Mouse (Mus musculus) yolk sac, embryonic 10.5 days (tissue): ENCODE results near the gene Atp6v0d1.
A peak's percentile ranks its signal among the peaks of the same experiment; 100 is the strongest.

Experiments used
- DNase-seq: peaks from one replicate; pipeline ENCODE4 v3.0.0-alpha.2; 2017; ENCODE audit warnings: low spot score

Atp6v0d1 gene

DNA sequence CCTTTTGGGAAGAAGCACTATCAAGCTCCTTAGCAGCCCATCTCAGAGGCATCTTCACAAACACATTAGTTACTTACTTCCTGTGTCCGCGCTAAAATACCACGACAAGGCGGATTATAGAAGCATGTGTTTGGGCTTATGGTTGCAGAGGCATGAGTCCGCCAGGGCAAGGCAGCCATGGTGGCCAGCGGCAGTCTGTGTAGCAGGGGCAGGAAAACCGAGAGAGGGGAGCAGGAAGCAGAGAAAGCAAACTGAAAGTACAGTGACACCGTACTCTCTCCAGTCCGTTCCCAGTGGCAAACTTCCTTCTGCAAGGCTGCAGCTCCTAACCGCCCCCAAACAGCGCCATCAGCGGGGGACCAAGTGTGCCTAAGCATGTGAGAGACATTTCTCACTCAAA, 66.1 kb downstream of the Atp6v0d1 start:
- DNase-seq: no peak

DNA sequence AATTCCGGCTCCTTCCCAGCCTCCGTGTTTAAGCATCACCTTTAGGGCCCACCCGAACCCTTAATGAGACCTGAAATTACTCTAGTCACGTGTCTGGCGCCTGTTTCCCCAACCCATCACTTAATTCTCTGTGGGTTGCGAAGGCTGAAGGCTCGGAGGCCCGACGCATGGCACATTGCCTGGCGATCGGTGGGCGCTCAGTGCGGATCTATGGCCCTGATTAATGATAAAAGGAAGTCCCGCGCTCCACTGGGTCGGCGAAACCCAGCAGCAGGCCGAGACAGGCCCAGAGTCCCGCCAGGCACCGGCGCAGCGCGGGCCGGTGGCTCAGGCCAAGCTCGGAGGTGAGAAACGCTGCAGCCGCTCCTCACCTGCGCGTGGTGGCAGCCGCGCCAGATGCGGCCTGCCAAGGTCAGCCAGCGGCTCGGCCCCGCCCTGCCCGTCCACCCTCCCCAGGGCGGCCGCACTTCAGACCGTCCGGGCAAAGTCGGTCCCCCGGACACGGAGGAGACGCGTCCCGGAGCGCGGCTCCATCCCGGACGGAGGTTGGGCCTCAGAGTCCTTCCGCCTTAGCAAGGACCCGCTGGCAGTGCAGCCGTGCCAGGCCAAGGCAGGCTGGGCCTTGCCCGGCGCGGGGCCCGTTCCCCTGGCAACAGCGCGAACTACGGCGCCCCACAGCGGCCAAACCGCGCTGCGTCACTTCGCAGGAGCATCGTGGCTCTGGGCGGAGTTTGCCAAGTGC, 69.2 kb downstream of the Atp6v0d1 start, which contains the start of gene Zdhhc1:
Gene Zdhhc1, minus strand, starts transcription at position 464 of the 742 bp plus-strand sequence.
- peak; percentile 80 for DNase-seq

DNA sequence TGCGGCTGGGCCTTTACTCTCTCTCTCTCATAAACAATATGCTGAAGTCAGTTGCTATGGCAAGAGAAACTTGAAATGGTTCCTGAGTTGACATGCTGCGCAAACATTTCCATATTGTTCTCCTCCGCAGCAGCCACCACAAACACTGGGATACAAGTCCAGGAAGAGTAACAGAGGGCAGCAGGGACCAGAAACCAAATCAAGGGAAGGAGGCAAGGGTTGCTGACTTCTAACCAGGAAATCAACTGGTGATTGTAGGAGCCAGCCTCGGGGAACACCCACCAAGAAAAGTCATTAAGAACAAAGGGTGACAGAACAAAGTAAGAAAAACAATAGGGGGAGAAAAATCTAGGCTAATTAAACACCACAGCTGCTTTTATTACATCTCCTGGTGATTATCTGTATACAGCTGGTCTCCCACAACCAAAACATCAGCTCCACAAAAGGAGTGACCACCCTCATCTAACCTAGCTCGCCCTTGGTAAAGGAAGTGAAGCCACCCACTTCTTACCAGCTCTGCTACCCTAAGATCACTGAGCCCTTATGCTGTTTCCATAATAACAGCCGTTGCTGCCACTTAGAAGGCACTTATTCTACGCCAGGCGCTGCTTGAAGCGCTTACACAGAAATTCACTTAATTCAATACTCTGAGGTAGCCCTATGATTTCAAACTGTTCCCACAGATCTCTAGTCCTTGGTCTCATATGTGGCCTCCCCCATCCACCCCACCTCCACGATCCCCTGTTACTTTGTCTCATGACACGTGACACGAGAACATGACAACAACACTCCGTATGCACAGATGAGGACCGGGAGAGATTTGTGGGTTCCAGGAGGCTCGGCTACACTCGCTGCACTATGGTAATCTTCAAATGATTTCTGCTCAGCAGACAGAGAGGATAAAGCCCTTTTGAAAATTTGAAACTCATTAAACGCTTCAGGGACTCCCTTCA, 70.2 kb downstream of the Atp6v0d1 start:
- DNase-seq: no peak

DNA sequence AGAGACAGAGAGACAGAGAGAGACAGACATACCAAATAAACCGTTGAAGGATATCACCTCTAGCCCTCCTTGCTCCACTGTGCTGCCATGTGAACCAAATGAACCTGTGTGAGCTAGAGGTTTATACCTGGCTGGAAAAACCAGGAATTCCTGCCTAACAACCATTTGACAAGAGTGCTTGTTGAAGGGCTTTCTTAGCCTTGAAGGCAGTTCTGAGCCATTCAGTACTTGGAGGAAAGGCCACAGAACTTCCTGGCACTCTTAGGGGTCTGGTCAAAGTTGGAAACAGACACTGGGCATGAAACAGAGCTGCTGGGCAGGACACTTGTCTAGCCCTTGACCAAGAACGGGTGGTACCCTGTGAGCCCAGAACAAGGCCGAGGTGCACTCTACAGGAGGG, 71.3 kb downstream of the Atp6v0d1 start:
- no peak for DNase-seq

DNA sequence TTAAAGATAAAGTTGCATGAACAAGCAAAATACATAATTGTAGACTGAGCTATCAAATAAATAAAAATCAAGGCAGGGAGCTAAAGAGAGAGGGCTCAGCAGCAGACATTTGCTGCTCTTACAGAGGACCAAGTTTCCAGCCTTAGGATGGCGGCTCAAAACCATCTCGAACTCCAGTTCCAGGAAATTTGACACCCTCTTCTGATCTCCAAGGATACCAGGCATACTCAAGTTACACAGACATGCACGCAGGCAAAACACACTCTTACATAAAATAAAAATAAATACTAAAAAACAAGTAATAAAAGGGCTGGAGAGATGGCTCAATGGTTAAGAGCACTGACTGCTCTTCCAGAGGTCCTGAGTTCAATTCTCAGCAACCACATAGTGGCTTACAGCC, 72.4 kb downstream of the Atp6v0d1 start:
- DNase-seq: no peak

DNA sequence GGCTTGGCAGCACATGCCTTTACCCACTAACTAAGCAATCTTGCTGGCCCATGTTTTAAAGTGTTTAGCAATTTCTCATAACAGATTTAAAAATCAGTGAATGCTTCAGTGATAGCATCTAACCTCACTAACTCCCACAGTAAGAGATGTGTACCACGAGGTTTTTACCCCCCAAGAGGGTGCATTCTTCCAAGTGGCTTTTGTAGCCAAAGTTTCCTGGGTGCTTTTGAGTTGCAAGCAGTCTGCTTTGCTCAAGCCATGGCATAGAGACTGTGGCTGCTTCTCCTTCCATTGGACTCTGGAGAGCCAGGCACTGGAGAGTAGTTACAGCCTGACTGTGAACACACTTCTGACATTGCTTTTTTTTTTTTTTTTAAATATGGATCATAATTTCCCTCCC, 76.6 kb downstream of the Atp6v0d1 start:
- DNase-seq: no peak

DNA sequence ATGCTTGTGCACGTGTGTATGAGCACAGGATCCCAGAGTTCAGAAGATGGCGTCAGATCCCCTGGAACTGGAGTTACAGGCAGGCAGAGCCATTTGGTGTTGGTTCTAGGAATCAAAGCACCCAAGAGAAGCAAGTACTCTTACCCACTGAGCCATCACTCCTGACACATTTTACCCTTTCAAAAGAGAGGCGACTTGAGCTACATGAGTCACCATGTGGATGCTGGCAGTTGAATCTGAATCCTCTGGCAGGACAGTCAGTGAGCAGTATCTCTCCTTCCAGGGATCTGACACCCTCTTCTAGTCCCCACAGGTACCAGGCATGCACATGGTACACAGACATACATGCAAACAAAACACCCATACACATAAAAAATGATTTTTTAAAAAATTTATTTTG, 77.8 kb downstream of the Atp6v0d1 start:
- DNase-seq: no peak

DNA sequence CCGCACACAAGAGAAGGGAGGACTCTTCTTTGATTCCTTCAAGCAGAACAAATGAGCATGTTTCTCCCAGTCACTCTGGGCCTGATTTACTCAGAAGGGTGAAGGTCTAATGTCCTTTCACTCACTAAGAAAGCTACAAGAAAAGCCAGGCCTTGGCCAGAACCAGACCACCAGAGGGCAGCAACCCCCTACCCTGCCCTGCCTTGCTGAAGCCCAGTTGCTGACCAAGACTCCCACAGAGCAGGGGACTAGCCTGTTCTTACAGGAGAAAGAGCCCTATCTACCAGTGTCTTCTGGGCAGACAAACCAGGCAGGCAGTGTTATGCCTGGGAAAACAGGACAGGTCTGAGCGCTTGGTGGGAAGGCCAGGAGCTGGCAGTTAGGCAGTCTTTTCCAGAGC, 81.5 kb downstream of the Atp6v0d1 start:
- DNase-seq: peak; percentile 74

DNA sequence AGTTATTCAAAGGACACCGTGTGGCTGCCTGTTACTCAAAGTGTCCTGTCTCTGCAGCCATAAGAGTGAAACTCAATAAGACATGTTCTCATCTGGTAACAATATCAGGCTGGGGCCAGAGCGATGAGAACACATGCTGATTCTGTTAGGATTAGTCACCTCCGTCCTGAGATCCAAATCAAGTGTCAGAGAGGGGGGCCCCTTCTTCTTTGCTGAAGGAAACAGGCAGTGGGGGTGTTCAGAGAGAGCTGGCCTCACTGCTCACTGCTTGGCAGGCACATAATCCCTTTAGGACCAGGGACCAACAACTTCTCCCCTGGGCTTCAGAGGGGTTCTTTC, 81.8 kb downstream of the Atp6v0d1 start:
- DNase-seq: no peak

DNA sequence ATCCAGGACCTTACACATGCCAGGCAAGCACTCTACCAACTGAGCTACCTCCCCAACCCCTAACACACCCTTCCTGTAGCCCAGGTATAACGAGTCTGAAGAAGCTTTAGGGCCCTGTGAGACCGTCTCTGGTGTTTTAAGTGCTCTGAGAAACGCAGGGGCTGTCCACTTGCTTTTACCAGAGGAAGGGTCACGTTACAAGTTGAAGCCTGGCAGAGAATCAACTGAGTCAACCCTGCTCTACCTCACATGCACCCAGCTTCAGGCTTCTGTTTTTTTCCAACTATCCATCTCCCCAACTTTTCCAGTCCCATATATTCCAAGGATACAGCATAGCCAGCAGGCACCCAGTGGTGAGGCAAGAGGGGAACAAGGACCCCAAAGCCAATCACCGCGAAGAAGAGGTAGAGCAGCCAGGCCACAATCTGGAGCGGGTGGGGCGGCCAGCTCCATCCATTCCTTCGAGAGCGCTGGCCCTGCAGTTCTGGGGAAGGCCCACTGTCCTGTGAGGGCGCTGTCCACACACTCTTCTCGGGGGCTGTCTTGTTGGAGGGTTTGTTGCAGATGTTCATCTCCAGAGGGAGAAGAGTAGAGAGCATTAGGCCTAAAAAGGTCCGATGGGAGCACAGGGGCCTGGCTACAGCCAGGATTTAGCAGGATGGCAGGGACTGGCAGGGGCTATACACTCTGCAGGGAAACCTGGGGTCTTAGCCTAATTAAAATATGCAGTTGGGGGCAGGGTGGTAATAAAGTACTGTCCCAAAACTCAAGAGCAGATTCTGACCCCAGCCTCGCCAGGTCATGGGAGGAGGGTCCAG, 82.4 kb downstream of the Atp6v0d1 start:
- DNase-seq: no peak

DNA sequence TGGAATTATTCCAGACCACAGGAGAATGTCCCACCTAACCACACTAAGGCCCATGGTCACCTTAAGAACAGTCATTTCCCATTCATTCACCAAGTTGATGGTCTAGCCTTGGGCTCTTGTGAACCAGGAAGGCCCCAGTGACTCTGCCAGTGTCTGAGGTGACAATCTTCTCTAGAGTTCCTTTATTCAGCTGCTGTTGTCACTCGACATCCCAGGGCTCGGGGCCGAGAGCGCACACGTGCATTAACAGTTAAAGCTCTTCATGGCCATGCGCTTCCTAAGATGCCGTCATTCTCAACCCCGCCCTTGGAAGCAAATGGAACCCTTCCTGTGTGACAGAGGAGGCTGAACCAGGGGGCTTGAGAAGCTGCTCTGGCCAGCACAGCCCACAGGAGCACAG, 83.7 kb downstream of the Atp6v0d1 start:
- no peak for DNase-seq

DNA sequence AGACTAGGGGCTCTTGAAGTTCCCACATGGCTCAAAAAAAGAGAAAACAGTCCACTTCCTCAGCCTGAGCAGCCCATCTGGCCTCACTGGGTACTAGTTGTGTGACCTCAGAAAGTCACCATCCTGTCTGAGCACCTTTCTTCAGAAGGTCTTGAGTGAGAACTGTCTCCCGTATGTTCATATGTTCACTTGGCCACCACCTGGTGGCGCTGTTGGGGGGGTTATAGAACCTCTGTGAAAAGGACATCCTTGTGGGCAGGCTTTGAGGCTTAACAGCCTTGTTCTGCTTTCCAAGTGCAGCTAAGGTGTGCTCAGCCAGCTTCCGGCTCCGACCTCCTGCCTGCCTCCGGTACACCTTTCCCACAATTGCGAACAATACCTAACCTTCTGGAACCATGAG, 84.4 kb downstream of the Atp6v0d1 start:
- no peak for DNase-seq

DNA sequence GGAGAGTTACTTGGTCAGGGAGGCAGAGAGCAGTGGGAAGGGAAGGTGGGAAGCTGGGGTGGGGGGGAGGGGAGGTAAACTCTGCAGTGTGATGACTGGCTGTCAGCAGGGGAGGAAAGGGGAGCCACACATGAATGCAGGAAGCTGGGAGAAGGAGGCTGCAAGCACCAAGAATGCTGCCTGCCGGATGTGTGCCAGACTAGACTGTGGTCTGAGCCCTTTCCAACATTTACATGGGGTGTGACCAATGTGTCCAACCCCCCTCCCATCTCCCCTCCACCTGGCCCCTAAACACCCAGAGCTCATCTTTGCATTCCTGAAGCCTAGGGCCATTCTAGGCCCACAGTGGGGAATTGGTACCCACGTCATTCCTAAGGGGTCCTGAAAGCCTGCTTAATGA, 84.8 kb downstream of the Atp6v0d1 start:
- DNase-seq: peak; percentile 47

DNA sequence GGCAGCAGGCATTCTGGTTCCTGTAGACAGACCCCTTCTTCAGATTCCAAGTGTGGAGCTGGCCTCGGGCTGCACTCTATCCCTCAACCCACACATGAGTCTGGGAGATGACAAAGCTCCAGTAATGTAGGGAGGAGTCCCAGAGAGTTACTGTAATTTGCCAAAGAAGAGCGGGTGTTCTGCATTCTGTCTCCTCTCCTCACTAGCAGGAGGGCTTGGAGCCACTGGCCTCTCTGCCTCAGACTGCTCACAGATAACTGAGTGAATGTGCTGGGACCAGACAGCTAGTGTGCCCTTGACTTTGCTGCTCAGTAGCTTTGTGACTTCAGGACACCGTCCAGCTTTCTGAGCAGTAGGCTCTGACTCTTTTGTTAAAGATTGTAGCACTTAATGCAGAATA, 88.1 kb downstream of the Atp6v0d1 start:
- no peak for DNase-seq

DNA sequence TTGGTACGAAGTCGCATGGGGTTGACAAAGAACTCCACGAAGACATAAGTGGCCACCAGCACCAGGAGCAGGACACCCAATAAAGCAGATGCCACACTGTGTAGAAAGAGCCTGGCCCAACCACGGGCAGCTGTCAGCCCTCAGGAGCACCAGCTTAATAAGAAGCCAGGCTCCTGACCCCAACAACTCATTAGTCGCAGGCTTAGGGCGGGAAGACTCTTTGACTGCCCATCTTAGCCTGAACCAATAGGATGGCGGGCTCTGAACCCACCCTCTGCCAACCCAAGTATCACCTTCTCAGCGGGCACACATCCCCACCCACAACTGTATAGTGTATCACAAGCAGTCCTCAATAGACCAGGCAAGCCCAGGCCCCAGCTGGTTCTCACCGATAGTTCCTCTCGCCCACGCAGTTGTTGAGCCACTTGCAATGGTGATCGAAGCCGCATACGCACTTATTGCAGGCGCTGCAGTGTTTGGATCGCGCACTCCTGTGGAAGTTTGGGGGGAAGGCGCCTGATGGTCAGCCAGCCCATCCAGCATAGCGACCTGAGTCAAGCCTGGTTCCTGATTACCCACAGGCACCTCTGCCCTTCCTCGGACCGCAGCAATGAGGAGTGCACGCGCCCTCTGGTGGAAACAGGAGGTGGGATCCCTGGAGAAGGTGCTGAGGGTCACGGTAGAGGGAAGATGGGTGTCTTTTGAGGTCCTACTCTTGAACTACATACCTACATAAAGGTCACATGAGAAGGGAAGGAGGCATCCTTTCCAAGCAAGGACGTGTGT, 89.0 kb downstream of the Atp6v0d1 start:
- DNase-seq: peak; percentile 47

DNA sequence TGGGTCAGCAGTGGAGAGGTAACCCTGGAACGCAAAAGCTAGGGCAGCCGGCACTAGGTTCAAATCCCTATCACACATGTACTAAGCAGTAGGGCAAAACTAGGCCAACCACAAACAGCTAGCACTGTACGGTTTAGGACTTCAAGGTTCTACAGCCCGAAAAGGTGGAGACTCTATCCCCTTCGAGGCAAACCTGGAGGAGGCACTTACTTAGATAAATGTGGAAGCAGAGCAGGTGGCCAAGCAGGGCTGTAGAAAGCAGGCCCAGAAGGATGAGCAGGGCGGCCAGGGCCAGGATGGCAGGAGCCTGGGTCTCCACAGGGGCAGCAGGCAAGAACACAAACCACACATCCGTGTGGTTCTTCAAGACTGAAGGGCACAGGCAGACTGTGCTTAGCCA, 89.7 kb downstream of the Atp6v0d1 start:
- no peak for DNase-seq

DNA sequence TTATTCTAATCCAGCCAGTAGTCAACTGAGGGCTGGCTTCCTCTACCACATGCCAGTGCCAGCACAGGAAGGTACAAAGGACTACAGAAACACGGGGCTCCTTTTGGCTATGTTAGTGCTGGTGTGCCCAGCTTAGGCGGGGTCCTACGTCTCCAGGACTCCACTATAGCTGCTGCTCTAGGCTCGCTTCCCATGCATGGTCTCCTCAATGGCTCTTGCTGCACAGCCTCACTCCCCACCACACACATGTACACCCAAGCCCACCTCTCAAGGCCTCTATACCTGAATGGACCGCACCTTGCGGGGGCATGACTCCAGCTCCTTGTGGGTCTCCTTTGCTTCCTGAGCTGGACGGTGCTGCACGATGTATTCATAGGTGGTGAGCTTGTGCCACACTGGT, 90.1 kb downstream of the Atp6v0d1 start:
- DNase-seq: no peak

DNA sequence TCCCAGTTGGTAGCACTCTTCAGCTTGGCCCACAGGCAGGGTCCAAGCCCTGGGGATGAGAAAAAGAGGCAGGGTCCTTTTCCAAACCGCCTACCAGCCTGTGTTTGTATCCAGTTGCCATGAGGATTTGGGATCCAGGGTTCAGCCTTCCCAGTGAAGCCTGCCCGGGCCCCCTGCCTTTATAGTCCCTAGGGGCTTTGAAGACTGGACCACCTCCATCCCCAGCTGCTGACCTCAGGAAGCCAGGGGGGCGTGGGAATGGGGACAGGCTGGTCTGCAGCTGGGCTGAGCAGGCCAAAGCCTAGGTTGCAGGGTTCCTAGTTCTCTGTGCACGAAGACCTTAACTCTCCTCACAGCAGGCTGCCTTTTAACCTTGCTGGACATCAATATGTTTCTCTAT, 90.6 kb downstream of the Atp6v0d1 start:
- no peak for DNase-seq

DNA sequence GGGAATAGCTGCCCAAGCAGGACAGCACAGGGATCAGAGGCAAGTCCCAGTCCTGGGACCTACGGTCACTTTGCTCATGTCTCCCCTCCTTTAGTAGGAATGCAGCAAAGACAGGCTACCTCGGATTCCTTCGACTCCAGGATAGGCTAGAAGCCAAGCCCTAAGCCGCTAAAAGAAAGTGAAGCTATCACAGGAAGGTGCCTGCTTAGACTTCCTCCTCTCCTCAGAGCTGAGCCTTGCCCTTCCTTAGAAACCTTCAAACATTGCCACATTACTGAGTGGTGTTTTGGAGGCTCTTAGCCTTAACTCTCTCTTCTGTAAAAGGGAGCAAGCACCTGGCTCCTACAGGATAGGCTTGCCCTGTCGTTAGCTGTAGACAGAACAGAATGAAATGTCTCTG, 91.2 kb downstream of the Atp6v0d1 start:
- no peak for DNase-seq
